Mouse (Mus musculus) G1E (cell line): Measurements from ENCODE around the gene Nup88.

ENCODE experiments used
- CTCF ChIP-seq: IDR thresholded peaks from 2 replicates; pipeline ENCODE4 v1.5.1; 2012; ENCODE audit warnings: low read depth, low read length, inconsistent platforms, mixed read lengths
- TAL1 ChIP-seq: conservative IDR thresholded peaks from 2 replicates; pipeline ENCODE4 v1.6.1; 2012; ENCODE audit warnings: low read depth, low read length, inconsistent platforms, mixed read lengths

DNA sequence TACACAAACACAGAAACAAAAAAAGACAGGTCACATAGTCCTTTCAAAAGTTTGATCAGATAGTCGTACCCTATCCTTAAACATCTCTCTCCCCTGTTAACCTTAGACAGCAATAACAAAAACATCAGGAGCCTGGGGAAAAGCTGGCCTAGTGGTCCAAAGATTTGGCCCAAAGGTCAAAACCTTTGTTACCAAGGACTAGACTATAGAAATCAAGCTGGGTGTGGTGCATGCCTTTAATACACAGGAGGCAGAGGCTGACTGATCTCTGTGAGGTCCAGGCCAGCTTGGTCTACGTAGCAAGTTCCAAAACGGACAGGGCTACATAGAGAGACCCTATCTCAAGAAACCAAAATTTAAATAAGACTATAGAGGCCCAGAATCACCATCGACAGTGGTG, 15.1 kb downstream of the Nup88 start:
- TF ChIP-seq TAL1 (no peak), CTCF (no peak)
